Mouse (Mus musculus) embryonic fibroblast, embryonic 13.5 days (primary cell): ENCODE measurements around the gene Gm20388. TPM values are rescaled to one million over a fixed set of nuclear protein-coding genes. Genes with fewer than 3 reads are reported as not detected.

Source experiments
- H3K27ac ChIP-seq: 2 replicates; pipeline ENCODE4 v1.5.1; 2012; ENCODE audit warnings: low read length, control low read depth, inconsistent platforms; ENCODE audit not compliant: insufficient read depth
- H3K4me1 ChIP-seq: 2 replicates; pipeline ENCODE4 v1.6.1; 2011; ENCODE audit warnings: low read length; ENCODE audit not compliant: control insufficient read depth, insufficient read depth
- H3K4me3 ChIP-seq: 2 replicates; pipeline ENCODE4 v1.5.1; 2011; ENCODE audit warnings: mild to moderate bottlenecking, control low read depth, low read length; ENCODE audit not compliant: insufficient read depth
- CTCF ChIP-seq: IDR thresholded peaks from 2 replicates; pipeline ENCODE4 v1.5.1; 2011; ENCODE audit warnings: mild to moderate bottlenecking, control low read depth, low read length, moderate library complexity, borderline replicate concordance; ENCODE audit not compliant: insufficient read depth
- POLR2A ChIP-seq: IDR thresholded peaks from 2 replicates; pipeline ENCODE4 v1.6.1; 2011; ENCODE audit warnings: low read depth, mild to moderate bottlenecking, control low read depth, low read length, moderate library complexity
- polyA plus RNA-seq: library from polyadenylated mRNA; stranded (reverse); fragments of >200 nt; gene quantifications from 2 replicates; pipeline ENCODE4 v1.2.4, GENCODE M21; 2011; ENCODE audit warnings: low read depth; ENCODE audit not compliant: missing spikeins, insufficient read length

Gm20388 gene
- polyA plus RNA-seq, 1 experiment: 82.8 TPM

DNA sequence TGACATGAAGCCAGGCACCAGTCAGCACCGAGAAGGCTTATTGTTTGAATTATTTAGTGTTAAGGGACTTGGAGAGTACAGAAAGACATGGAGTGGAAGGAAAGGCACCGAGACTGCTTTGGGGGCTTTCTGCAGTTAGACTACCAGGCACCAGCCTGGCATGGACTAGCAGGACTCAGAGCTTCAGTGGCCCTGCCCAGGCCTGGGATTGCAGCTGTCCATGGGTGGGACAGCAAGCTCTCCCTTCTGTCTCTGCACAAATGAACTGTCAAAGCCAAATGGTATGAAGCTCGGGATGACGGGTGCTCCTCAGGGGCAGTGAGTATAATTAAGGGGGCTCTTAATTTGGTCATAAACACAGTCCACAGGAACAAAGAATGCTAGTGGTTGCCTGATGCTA lies 3153.4 kb downstream of the Gm20388 start:
- Histone ChIP-seq H3K4me1 (peaks cover 7% of the 10 kb centered on the region; the same call in 1 of the 2 replicates), H3K27ac (no peak overlapping the region), H3K4me3 (no peak overlapping the region)
- TF ChIP-seq POLR2A (no peak), CTCF (no peak)

GRCm38 (mm10) chr8:123064809-123065213 lies 3154.2 kb downstream of the Gm20388 start:
- Histone ChIP-seq H3K4me1 (peaks cover 7% of the 10 kb centered on the region; the same call in 1 of the 2 replicates), H3K27ac (peak overlapping the region; percentile 79), H3K4me3 (peak overlapping the region; percentile 41)
- TF ChIP-seq POLR2A (no peak), CTCF (no peak)

GRCm38 (mm10) chr8:123065214-123066100 lies 3154.8 kb downstream of the Gm20388 start:
- H3K27ac ChIP-seq: peak overlapping the region; percentile 79
- H3K4me1 ChIP-seq: peaks cover 7% of the 10 kb centered on the region; the same call in 1 of the 2 replicates
- H3K4me3 ChIP-seq: peak overlapping the region; percentile 90
- TF ChIP-seq POLR2A (peak; percentile 93), CTCF (peak; percentile 67; the same call in 1 of the 2 replicates)

- H3K27ac ChIP-seq: peak overlapping the region; percentile 72
- peaks cover 7% of the 10 kb centered on the region; the same call in 1 of the 2 replicates for H3K4me1 ChIP-seq
- TF ChIP-seq POLR2A: no peak
- no peak for TF ChIP-seq CTCF
- peak overlapping the region; percentile 90 for H3K4me3 ChIP-seq
Measured at GRCm38 (mm10) chr8:123066101-123066683, 3155.6 kb downstream of the Gm20388 start.

GRCm38 (mm10) chr8:123071176-123071575 lies 3160.5 kb downstream of the Gm20388 start:
- Histone ChIP-seq H3K4me3 (no peak overlapping the region), H3K27ac (no peak overlapping the region), H3K4me1 (peaks cover 7% of the 10 kb centered on the region; the same call in 1 of the 2 replicates)
- TF ChIP-seq CTCF: no peak
- no peak for TF ChIP-seq POLR2A

DNA sequence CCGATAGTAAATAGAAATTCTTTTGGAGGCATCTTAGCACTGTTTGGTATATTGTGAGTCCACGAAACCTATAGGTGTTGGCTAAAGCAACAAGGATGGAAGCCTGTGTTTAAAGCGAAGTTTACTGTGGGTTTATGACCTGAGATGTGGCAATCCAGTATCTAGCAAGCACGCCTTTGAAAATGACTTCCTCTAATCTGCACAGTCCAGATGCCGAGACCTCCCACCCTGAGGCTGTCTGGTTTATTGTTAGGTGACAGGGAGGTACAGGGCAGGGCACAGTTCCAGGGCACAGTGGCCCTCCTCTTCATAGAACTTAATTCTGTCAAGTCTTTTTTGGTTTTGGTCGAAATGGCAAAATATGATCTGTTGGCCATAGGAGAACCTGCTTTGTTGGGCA lies 3166.6 kb downstream of the Gm20388 start:
- TF ChIP-seq CTCF: no peak
- no peak for TF ChIP-seq POLR2A
- no peak overlapping the region for H3K27ac ChIP-seq
- no peaks in the 10 kb centered on the region for H3K4me1 ChIP-seq
- H3K4me3 ChIP-seq: no peak overlapping the region

DNA sequence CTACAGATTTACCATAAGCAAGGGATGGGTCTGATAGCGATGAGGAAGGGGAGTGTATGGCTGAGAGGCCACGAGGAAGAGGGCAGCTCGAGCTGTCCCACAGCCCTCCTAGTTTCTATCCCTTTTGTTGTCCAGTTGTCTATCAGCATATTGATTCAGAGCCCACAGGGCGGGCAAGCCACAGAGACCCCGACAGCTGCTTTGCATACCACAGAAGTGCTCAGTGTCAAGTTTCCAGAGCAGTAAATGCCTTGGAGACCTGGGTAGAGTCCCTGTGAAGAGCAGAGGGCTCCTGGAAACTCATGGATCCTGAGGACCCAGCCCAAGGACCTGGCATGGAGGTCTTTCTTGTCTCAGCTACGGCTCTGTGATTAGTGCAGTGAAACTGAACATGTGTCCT lies 3172.4 kb downstream of the Gm20388 start:
- Histone ChIP-seq H3K4me3 (no peak overlapping the region), H3K4me1 (no peaks in the 10 kb centered on the region), H3K27ac (no peak overlapping the region)
- no peak for TF ChIP-seq CTCF
- no peak for TF ChIP-seq POLR2A

DNA sequence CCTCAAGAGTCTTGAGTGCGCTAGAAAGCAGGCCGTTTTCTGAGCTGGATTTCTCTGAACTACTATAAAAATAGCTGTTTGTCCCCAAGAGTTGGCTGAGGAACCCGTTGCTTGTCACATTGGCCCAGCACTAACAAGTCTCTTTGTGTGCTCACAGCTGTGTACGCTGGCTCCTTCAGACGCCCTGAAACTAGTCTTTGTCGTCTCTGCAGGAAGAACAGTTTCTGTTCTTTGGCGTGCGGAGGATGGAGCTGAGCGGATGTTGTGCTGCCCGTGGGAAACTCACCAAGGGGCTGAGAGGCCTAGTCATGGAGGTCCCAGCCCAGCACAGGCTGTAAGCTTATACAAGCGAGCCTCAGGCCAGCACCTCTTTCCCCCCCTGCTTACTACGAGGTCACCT lies 3173.0 kb downstream of the Gm20388 start:
- Histone ChIP-seq H3K27ac (no peak overlapping the region), H3K4me1 (no peaks in the 10 kb centered on the region), H3K4me3 (no peak overlapping the region)
- TF ChIP-seq CTCF (no peak), POLR2A (no peak)

GRCm38 (mm10) chr8:123087289-123087688 lies 3176.6 kb downstream of the Gm20388 start:
- H3K4me3 ChIP-seq: no peak overlapping the region
- no peak overlapping the region for H3K27ac ChIP-seq
- no peaks in the 10 kb centered on the region for H3K4me1 ChIP-seq
- TF ChIP-seq CTCF (no peak), POLR2A (no peak)

DNA sequence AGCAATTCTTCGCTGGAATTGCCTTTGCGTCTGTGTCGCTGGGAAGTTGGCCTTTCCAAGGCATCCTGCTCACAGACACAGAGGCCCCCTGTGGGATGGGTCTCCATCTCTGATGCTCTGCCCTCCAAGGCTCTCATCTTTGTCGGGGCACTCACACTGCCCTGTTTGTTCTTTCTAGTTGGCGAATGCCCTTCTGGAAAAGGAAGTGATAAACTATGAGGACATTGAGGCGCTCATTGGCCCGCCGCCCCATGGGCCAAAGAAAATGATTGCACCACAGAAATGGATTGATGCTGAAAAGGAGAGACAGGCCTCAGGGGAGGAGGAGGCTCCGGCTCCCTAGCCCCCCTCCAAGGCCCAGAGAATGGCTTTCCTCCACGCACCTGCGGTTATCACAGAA lies 3186.6 kb downstream of the Gm20388 start:
- TF ChIP-seq CTCF (no peak), POLR2A (no peak)
- H3K4me3 ChIP-seq: no peak overlapping the region
- peaks cover 4% of the 10 kb centered on the region for H3K4me1 ChIP-seq
- no peak overlapping the region for H3K27ac ChIP-seq
